Mouse (Mus musculus): Measurements from ENCODE around the gene Maged1.
"Not testable (repeated sequence)": the region's sequence is repeated elsewhere in the genome, so short reads cannot be mapped to it uniquely, and the experiment has no call there.

Maged1 gene

DNA sequence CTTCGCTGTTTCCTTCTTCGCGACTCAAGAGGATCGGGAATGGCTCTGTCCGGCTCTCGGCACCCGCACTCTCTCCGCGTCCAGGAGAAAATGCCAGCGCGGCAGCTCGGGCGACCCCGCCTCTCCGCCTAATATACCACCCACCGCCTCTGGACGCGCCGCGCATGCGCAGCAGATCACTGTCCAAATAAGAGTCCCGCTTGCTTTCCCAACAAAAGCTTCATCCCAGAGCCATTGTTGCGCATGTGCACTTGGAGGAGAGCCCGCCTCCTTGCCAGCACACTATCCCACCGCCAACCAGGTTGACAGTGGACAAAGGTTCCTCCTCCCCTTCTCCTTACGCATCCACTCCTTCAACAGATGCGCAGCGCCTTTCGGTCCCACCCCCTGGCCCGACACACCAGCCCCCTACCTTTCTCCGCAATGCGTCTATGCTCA, at the start of gene Maged1:
Gene Maged1 (minus strand): TSS at position 226 of the 438 bp plus-strand sequence.
- peak; percentile 89 for DNase-seq (ENCODE audit: extremely low read depth, insufficient read length, low spot score)

DNA sequence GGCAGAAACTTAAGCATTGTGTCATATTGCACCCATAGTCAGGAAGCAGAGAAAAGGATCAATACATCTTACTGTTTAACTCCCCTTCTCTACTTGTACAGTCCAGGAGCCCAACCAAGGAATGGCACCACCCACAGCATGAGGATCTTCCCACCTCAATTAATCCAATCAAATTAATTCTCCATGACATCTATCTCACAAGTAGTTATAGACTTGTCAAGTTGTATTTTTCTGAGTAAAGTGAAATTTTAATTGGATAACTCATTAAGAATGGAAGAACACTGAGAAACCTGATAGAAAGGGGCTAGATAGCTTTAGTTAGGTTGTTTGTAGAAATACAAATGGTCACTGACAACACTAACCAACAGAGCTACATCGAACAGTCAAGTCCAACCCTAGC, 38.3 kb upstream of the Maged1 start:
- DNase-seq (ENCODE audit: extremely low read depth, insufficient read length, low spot score) = no peak

DNA sequence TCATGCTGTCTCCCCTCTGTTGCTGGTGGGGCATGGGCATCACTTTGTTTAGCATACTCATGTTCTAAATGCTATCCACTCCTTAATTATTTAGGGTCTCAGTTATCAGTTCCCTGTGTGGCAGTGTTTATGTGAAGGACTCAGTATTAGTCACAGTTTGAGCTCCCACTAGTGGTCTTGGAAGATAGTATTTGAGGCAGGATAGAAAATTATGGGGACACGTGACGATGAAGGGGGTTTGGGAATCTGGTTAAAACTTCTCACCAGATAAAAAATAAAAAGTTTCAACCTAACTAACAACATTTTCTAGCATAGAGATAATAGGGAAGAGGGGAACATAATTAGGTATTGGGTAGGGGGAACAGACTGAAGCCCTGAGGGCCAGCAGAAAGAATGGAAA, 22.8 kb upstream of the Maged1 start:
- DNase-seq (ENCODE audit: extremely low read depth, insufficient read length, low spot score) = no peak

DNA sequence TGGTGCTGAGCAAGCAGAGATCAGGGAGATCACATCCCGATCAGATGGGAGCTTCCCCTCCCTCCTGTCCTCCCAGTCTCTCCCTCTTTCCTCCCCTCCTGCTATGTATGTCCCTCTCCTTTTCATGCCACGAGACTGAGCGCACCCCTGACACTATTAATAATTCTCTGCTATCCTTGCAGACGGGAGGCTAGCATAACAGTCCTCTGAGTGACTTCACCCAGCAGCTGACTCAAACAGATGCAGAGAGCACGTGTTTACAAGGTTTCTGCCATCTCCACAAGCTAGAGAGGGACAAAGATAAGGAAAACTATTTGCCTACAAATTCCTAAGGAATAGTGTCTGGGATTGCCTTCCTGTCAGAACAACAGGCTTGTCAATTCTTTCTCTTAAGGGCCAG, 20.4 kb upstream of the Maged1 start:
- DNase-seq (ENCODE audit: extremely low read depth, insufficient read length, low spot score) = no peak

DNA sequence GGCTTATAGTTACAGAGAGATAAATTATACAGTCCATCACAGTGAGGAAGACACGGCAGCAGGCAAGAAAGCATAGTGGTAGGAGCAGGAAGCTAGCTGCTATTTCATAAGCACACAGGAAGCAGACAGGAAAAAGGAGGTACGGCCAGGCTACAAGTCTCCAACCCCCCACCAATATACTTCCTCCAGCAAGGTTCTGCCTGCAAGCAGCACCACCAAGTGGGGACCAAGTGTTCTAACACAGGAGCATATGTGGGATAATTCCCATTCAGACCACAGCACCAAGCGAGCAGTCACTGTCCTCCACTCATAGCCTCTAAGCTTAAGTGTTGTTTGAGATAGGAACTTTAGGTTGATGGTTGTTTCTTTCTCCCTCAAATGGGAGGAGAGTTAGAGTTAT, 6.3 kb upstream of the Maged1 start:
- no peak for DNase-seq (ENCODE audit: extremely low read depth, insufficient read length, low spot score)

DNA sequence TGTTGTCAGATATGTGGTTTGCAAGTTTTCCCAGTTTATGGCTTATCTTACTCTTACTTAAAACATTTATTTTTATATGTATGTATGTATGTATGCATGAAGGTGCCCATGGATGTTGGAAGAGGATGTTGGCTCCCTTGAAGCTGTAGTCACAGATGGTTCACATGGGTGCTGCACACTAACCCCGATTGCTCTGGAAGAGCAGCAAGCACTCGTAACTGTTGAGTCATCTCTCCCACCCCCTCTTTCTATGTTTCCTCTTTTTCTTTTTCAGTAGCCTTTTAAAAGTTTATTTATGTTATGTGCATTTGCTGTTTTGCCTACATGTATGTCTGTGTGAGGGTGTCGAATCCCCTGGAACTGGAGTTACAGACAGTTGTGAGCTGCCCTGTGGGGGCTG, 4.0 kb upstream of the Maged1 start:
- DNase-seq (ENCODE audit: extremely low read depth, insufficient read length, low spot score) = no peak

DNA sequence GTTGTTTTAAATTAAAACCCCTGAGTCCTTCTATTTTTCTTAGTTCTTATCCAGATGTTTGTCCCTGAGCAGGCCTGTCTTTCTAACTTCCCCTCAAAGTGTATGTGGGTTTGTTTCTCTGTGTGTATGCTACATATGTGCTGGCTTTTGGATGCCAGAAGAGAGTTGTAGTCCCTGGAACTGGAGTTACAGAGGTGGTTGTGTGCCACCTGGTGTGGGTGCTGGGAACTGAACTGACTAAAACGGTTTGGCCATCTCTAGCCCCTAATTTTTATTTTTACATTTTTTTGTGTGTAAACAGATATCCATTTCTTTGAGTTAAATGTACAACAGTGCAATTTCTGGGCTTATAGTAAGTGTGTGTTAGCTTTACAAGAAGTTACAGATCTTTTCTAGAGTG, 3.0 kb upstream of the Maged1 start:
- DNase-seq (ENCODE audit: extremely low read depth, insufficient read length, low spot score) = peak; percentile 3

DNA sequence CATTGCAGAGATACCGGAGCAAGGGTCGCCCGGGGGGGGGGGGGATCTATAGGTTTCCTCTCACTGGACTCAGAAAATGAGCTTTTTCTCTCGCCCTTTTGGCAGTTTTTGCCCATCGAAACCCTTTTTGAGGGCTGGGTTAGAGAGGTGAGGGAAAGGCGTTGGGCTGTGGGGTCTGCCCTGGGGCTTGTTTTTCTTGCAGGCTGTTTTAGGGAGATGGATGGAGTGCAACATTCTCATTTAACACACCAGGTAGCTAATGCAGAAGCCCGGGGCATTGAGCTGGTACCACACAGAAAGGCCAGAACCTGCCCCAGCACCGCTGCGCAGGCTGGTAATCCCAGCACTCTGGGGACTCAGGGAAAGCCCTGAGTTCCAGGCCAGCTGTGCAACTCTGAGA, 593 bp upstream of the Maged1 start:
- DNase-seq (ENCODE audit: extremely low read depth, insufficient read length, low spot score) = no peak

DNA sequence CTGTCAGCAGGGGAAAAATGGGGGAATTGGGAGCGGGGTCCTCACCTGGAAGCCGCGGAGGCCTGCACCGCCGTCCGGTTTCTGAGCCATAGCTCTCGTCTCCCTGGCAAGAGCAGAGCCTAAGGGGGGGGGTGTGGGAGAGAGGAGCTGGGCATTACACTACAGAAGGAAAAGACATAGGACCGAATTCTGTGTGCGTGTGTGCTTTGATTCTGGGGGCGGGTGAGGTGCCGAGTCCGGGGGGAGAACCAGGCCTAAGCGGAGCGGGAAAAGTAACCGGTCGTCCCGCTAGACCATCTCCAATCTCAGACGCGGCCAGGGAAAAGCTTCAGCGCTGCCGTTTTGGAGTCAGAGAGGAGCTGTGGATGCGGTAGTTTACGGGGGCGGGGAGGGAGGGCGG, 737 bp downstream of the Maged1 start:
- DNase-seq (ENCODE audit: extremely low read depth, insufficient read length, low spot score) = peak; percentile 61

DNA sequence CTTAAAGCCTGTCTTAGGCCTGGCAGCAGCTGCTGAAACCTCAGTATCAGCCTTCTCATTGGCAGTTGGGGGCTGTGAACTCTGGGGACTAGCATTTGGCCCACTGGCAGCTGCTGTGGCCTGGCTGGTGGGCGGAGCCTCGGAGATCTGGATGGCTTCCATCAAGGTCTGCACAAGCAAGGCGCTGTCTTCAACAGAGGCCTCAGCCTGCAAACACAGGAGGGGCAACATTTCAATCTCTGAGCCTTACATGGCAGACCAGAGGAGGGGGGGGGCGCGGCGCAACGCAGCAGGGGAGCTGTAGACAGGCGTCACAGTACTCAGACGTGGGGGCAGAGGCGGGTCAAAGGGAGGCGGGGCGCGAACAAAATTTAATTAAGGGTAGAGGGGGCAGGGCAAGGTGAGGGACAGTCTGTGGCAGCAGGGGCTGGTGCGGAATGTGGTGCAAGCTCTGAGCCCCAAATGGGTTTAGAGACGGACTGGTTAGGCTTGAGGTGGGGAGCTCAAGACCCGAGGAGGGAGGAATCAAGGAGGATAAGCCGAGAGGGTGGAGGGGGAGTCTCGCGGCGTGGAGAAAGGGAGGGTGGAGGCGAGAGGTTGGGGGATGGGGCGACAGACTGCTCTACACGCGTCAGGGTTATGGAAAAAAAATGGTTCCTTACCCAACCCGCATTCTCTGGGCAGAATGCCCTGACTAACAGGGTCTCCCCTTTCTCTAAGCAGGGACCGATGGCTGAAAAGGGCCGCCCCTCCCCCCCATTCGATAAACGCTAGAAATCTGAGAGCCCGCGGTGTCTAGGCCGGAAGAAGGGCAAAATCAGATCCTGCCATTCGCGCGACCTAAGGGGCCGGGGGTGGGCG, 1.4 kb downstream of the Maged1 start:
- peak; percentile 63 for DNase-seq (ENCODE audit: extremely low read depth, insufficient read length, low spot score)

DNA sequence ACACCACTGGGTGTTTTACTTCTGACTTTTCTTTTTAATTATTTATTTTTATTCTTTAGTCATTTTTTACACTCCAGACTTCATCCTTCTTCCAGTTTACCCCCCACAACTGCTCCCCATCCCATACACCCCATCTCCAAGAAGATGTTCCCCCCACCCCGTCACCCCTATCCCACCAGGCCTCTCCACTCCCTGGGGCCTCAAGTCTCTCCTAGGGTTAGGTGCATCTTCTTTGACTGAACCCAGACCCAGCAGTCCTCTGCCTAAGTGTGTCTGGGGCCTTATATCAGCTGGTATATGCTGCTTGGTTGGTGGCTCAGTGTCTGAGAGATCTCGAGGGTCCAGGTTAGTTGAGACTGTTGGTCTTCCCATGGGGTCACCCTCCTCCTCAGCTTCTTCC, 7.6 kb downstream of the Maged1 start:
- DNase-seq (ENCODE audit: extremely low read depth, insufficient read length, low spot score) = no peak

DNA sequence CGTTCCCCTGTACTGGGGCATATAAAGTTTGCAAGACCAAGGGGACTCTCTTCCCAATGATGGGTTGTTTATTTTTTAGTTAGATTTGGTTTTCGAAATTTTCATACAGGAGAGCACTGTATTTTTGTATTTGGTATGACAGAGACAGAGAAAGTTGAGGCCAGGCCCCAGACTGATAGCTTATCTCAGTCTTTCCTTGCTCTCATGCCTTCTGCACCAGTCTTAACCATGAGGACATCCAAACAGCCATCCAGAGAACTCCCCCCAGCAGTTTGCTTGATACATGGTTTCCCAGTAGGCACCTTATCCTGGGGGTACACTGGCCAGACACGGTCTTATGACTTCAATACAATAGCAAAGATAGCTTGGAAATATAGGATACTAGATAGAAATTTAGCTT, 11.6 kb downstream of the Maged1 start:
- DNase-seq (ENCODE audit: extremely low read depth, insufficient read length, low spot score) = no peak

DNA sequence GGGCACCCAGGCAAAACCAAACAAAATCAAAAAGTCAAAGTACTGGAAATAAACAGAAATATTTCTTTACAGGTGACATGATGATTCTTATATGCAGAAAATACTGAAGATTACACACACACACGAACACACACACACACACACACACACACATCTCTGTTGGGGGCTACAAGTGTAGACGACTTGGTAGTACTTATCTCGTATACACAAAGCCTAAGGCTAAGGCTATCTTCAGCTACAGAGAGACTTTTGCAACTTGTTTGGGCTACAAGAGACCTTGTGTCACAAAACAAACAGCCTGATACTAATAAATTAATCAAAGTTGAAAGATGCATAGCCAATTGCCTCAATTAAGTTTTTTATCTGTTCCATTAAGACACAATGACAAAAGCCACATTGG, 19.8 kb downstream of the Maged1 start:
- DNase-seq (ENCODE audit: extremely low read depth, insufficient read length, low spot score) = no peak

DNA sequence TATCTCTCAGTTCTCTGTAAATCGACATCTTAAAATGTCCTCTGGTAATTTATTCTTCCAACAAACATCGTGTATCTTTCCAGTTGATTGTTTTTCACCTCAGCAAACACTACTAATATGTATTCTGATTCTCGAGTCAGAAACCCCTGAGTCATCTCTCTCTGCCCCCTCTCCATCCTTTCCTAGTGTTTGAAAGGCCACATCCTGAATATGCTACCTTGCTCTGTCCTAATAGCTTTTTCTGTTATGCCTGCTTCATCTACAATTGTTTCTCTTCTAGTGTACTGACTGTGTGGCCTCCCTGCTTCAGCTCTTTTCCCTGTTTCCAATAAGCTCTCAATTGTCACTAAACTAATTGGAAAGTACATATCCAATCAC, 33.5 kb downstream of the Maged1 start:
- DNase-seq (ENCODE audit: extremely low read depth, insufficient read length, low spot score) = no peak

DNA sequence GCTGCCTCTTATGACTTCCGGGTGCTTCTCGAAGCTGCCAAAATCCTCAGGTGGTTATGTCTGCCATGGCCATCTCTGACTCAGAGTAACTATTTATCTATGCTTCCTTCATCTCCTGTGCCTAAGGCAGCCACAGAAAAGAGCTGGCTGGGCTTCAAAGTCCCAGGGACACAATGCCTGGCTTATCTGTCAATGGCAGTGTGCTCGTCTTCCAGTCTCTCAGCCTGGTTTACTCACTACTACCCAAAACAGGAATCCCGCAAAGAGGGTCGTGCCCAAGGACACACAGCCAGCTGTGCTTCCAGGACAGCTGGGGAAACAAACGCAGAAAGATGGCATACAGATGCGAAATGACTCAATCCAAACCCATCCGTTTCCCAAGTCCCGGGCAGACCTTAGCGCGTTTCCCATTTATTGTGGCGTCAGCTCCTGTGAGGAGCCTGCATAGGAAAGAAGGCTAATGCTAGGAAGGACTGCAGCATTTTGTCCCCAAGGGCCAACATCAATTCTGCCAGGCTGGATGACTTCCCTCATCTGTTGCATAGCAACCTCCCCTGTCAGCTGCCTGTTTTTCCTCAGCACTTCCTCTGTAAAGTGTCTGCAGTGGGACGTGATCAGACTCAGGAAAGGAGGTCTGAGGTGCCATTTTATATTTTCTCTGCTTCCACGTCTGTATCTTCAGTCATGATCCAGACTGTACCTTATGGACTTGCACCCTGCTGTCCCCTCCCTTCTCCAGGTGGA, 34.1 kb downstream of the Maged1 start:
- not testable (repeated sequence) for DNase-seq (ENCODE audit: extremely low read depth, insufficient read length, low spot score)

DNA sequence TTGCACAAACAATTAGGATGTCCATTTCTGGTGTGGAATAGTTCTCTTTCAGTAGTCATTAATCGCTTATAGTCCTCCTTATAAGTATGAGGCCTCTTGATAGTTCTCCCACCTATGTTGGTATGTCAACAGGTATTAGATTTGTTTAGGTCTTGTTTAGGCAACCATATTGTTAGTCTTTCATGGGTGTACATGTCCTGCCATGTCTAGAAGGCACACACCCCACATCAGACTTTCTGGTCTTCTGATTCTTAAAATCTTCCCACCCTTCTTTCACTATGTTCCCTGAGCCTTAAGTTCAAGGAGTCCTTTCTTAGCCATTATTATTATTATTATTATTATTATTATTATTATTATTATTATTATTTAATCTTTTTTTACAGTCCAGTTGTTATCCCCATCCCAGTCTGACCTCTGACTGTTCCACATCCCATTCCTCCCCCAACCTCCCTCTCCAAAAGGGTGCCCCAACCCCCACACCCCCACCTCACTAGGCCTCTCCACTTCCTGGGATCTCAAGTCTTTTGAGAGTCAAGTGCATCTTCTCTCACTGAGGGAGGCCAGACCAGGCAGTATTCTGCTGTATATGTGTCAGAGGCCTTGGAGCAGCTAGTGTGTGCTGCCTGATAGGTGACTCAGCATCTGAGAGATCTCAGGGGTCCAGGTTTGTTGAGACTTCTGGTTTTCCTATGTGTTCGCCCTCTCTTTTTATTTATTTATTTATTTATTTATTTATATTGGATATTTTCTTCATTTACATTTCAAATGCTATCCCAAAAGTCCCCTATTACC, 55.7 kb downstream of the Maged1 start:
- DNase-seq (ENCODE audit: extremely low read depth, insufficient read length, low spot score) = no peak
